In the genomic region with DNA sequence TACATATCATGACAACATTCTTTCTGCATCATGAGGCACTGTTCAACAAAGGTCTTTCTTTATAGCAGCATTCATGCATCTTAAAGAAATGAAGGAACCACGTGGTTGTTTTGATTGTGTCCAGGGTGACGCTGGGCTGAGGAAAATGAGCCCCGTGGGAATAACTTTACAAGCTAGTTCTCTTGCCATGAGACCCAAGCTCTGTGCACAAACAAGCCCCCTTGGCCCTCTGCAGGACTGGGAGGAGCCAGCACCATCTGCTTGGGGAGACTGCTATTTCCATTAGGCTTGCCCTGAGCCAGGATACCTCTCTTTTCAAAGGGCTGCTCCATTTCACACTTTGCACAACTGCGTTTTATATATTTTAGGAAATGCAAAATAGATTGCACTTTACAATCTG, we compare ENCODE assay signal across 11 mouse cellular contexts. TPM values are rescaled to one million over a fixed set of nuclear protein-coding genes. Genes with fewer than 3 reads are reported as not detected.
DNase-seq lines count a peak whose midpoint lies in the region; ATAC-seq and TF ChIP-seq lines count a peak whose summit lies in the region.
"Had no signal": no experiment of that assay in that cellular context is flagged by ENCODE, and none has a peak within 500 bp of the region (broad histone marks: within the 10 kb centered on the region; RNA-seq: fewer than 3 reads in every experiment).

No protein-coding gene starts in this region.

- peak overlapping the region; percentile 55; the same call in 1 of the 2 replicates for H3K27ac ChIP-seq in cerebellum, adult 2 months (ENCODE audit: insufficient read depth, low read length)
- H3K27ac ChIP-seq in lung, embryonic 16.5 days (ENCODE audit: low read length) = no peak overlapping the region
- peak overlapping the region; percentile 56; the same call in 1 of the 2 replicates for H3K27ac ChIP-seq in hindbrain, postnatal 0 days

- peak; percentile 26; the same call in 1 of the 2 replicates for ATAC-seq in lung, embryonic 16.5 days (ENCODE audit: low read depth)
- no peak for ATAC-seq in hindbrain, postnatal 0 days
- ATAC-seq: inflammation-experienced regulatory T-cells, adult 6 months had no signal

- no peak overlapping the region for H3K4me3 ChIP-seq in cerebellum, adult 2 months (replicated peaks; ENCODE audit: insufficient read depth, low read depth, low read length)
- H3K4me3 ChIP-seq in lung, embryonic 16.5 days (ENCODE audit: low read length) = no peak overlapping the region
- no peak overlapping the region for H3K4me3 ChIP-seq in lung, adult 2 months (replicated peaks; ENCODE audit: extremely low read depth, low read depth, low read length)
- no peak overlapping the region for H3K4me3 ChIP-seq in hindbrain, postnatal 0 days (ENCODE audit: low read length)

- H3K9ac ChIP-seq in lung, embryonic 16.5 days (ENCODE audit: low read length) = no peak overlapping the region
- H3K9ac ChIP-seq in hindbrain, postnatal 0 days (replicated peaks; ENCODE audit: low read length) = no peak overlapping the region

- peak in 1 of 2 experiments; percentile 41 for DNase-seq in cerebellum, adult 2 months
- no peak for DNase-seq in cerebellum, adult 9-10 months
- DNase-seq in lung, adult 2 months = no peak
- peak; percentile 71 for DNase-seq in hindbrain, postnatal 0 days (ENCODE audit: low spot score)
- DNase-seq in retina, embryonic 14.5 days (ENCODE audit: low spot score) = peak; percentile 93
- no peak for DNase-seq in B cell, adult 2 months
- no peak for DNase-seq in adrenal gland, postnatal 25 days
- DNase-seq: lung, postnatal 4 days; right cerebral cortex, adult 18-20 months had no signal

- no peak for TF ChIP-seq CTCF in cerebellum, adult 2 months (IDR thresholded peaks at IDR 0.05; ENCODE audit: borderline replicate concordance, insufficient read depth, low read depth, low read length)
- TF ChIP-seq CTCF in lung, adult 2 months (IDR thresholded peaks at IDR 0.05; ENCODE audit: insufficient read depth, low read length) = no peak
- TF ChIP-seq CTCF in hindbrain, postnatal 0 days (IDR thresholded peaks at IDR 0.05; ENCODE audit: low read depth) = peak; percentile 13; the same call in 1 of the 2 replicates

- no peaks in the 10 kb centered on the region for H3K36me3 ChIP-seq in lung, embryonic 16.5 days (ENCODE audit: control insufficient read depth, insufficient read depth, low read length)
- H3K36me3 ChIP-seq in hindbrain, postnatal 0 days (ENCODE audit: insufficient read depth, low read length) = no peaks in the 10 kb centered on the region

- H3K4me1 ChIP-seq in cerebellum, adult 2 months (ENCODE audit: control insufficient read depth, insufficient read depth, low read length) = peaks cover 17% of the 10 kb centered on the region
- 0 out of 2 replicates have a peak, but pooled peaks cover 3% of the 10 kb centered on the region for H3K4me1 ChIP-seq in lung, embryonic 16.5 days (replicated peaks; ENCODE audit: control insufficient read depth, insufficient read depth, low read length)
- H3K4me1 ChIP-seq in lung, adult 2 months (ENCODE audit: control insufficient read depth, insufficient read depth, low read length) = no peaks in the 10 kb centered on the region
- peaks cover 25% of the 10 kb centered on the region for H3K4me1 ChIP-seq in hindbrain, postnatal 0 days (ENCODE audit: insufficient read depth, low read length)

- TF ChIP-seq POLR2A in cerebellum, adult 2 months (IDR thresholded peaks at IDR 0.05; ENCODE audit: borderline replicate concordance, insufficient read depth, low read length) = no peak
- TF ChIP-seq POLR2A in lung, adult 2 months (IDR thresholded peaks at IDR 0.05; ENCODE audit: borderline replicate concordance, extremely low read depth, low read depth, low read length) = no peak

- WGBS in cerebellum, adult 2 months = 14% methylated on average over 4 of the region's 4 CpGs
- WGBS in lung, embryonic 16.5 days = 38% methylated on average over 4 of the region's 4 CpGs
- WGBS in lung, adult 2 months = 58% methylated on average over 4 of the region's 4 CpGs
- 14% methylated on average over 4 of the region's 4 CpGs for WGBS in hindbrain, postnatal 0 days

- H3K27me3 ChIP-seq in cerebellum, adult 2 months (ENCODE audit: control insufficient read depth, insufficient read depth, low read length) = no peaks in the 10 kb centered on the region
- no peaks in the 10 kb centered on the region for H3K27me3 ChIP-seq in lung, embryonic 16.5 days (ENCODE audit: control insufficient read depth, insufficient read depth, low read depth, low read length)
- no peaks in the 10 kb centered on the region for H3K27me3 ChIP-seq in hindbrain, postnatal 0 days (ENCODE audit: insufficient read depth, low read length)

- no peak overlapping the region for H3K4me2 ChIP-seq in lung, embryonic 16.5 days (ENCODE audit: low read depth, low read length)
- no peak overlapping the region for H3K4me2 ChIP-seq in hindbrain, postnatal 0 days (ENCODE audit: low read depth, low read length)

- H3K9me3 ChIP-seq in lung, embryonic 16.5 days (ENCODE audit: control insufficient read depth, low read length) = no peaks in the 10 kb centered on the region
- no peaks in the 10 kb centered on the region for H3K9me3 ChIP-seq in hindbrain, postnatal 0 days (ENCODE audit: low read length)

RNA-seq across cellular contexts. Expression of a gene that starts 53.0 kb away (rescaled TPM):
- polyA plus RNA-seq in cerebellum, adult 2 months (2012; rRNA removed) = 149 and 156 TPM in 2 replicates
- 25.2 and 28.0 TPM in 2 replicates for polyA plus RNA-seq in lung, embryonic 16.5 days (2015; fragmentation: Nextera tagmentation; extraction: Ambion mirVana)
- polyA plus RNA-seq in lung, adult 2 months (2012; rRNA removed) = 0.69 and 1.5 TPM in 2 replicates
- total RNA-seq in hindbrain, postnatal 0 days (2014; rRNA removed) = 411 and 489 TPM in 2 replicates
- polyA plus RNA-seq in hindbrain, postnatal 0 days (2015; fragmentation: Nextera tagmentation; extraction: Ambion mirVana) = 388 and 414 TPM in 2 replicates
- total RNA-seq in adrenal gland, postnatal 25 days (2021) = 35.5 and 48.8 TPM in 2 replicates

Comparison
In these comparisons a context has a peak if more than half of its experiments do, and no peak if none do; other contexts are left out.
1. RNA of a gene that starts 53.0 kb away (polyA plus RNA-seq): 388 to 414 TPM in hindbrain, postnatal 0 days, 149 to 156 TPM in cerebellum, adult 2 months and 25.2 to 28.0 TPM in lung, embryonic 16.5 days; 0.69 to 1.5 TPM in lung, adult 2 months; every median in the first group is over 10 times any median in the second.
2. DNase-seq: peak in hindbrain, postnatal 0 days (single experiment) and retina, embryonic 14.5 days (single experiment); none in cerebellum, adult 9-10 months (single experiment), lung, adult 2 months (single experiment), B cell, adult 2 months (0 of 2) and adrenal gland, postnatal 25 days (single experiment).